Mouse (Mus musculus) lung, embryonic 16.5 days (tissue): ENCODE measurements at regions not wholly inside any gene's neighbourhood (a gene's known extent, or its start where the extent isn't known, plus 50 kb on each side); places are given as distances from the start of the nearest gene placed in this dataset.

Source experiments
- ATAC-seq: fragments of 200-750 bp; cut with Nextera tagmentation; 2 replicates; pipeline ENCODE4 v1.8.0; 2017; ENCODE audit warnings: low read depth, mild to moderate bottlenecking, moderate library complexity
- H3K27ac ChIP-seq: fragments of 300-500 bp; sonication (generic); 2 replicates; pipeline ENCODE4 v1.5.1; 2014; ENCODE audit warnings: mild to moderate bottlenecking, control low read depth, low read length
- H3K27me3 ChIP-seq: fragments of 300-500 bp; sonication (generic); 2 replicates; pipeline ENCODE4 v1.6.1; 2014; ENCODE audit warnings: low read depth, low read length, mixed read lengths; ENCODE audit not compliant: control insufficient read depth, insufficient read depth
- H3K36me3 ChIP-seq: fragments of 300-500 bp; sonication (generic); 2 replicates; pipeline ENCODE4 v1.6.1; 2014; ENCODE audit warnings: low read length; ENCODE audit not compliant: control insufficient read depth, insufficient read depth
- H3K4me1 ChIP-seq: fragments of 300-500 bp; sonication (generic); replicated peaks from 2 replicates; pipeline ENCODE4 v1.6.1; 2014; ENCODE audit warnings: low read length, mixed read lengths; ENCODE audit not compliant: control insufficient read depth, insufficient read depth
- H3K4me2 ChIP-seq: fragments of 300-500 bp; sonication (generic); 2 replicates; pipeline ENCODE4 v1.6.1; 2014; ENCODE audit warnings: low read depth, low read length, control low read depth
- H3K4me3 ChIP-seq: fragments of 300-500 bp; sonication (generic); 2 replicates; pipeline ENCODE4 v1.5.1; 2014; ENCODE audit warnings: mild to moderate bottlenecking, low read length, control low read depth
- H3K9ac ChIP-seq: fragments of 300-500 bp; sonication (generic); 2 replicates; pipeline ENCODE4 v1.6.1; 2014; ENCODE audit warnings: low read length, control low read depth
- H3K9me3 ChIP-seq: fragments of 300-500 bp; sonication (generic); 2 replicates; pipeline ENCODE4 v1.6.1; 2016; ENCODE audit warnings: low read length; ENCODE audit not compliant: control insufficient read depth
- WGBS: fragments of 180-500 bp; shearing (Covaris S2); extraction: QIAGEN DNeasy Blood & Tissue Kit; methylation state at CpG from one replicate; pipeline ENCODE4 v1.1.7; 2014; 5-methylcytosine and 5-hydroxymethylcytosine counted together

DNA sequence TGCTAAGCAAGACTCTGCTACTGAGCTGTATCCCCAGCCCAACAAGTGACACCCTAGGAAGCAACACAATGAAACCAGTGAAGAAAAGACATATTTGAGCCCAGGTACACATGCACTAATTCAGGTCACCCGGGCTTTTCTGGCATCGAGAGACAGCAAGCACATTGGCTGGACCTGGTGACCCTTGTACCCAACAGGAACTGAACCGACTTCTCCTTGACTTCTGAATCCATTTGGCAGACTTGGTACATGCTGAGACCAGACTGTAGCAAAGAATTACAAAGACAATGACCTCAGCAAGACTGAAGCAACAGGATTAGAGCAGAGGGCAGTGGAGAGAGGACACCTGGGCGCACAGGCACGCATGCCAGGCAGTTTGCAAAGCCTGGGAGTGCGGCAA, 79.1 kb downstream of the Sema4f start:
- Histone ChIP-seq H3K4me2 (no peak overlapping the region), H3K36me3 (no peaks in the 10 kb centered on the region), H3K4me1 (no peaks in the 10 kb centered on the region; the same call in 1 of the 2 replicates), H3K9ac (no peak overlapping the region), H3K27ac (no peak overlapping the region), H3K27me3 (no peaks in the 10 kb centered on the region), H3K4me3 (no peak overlapping the region), H3K9me3 (no peaks in the 10 kb centered on the region)
- WGBS, result 80% methylated on average over 6 of the region's 6 CpGs
- no peak for ATAC-seq

DNA sequence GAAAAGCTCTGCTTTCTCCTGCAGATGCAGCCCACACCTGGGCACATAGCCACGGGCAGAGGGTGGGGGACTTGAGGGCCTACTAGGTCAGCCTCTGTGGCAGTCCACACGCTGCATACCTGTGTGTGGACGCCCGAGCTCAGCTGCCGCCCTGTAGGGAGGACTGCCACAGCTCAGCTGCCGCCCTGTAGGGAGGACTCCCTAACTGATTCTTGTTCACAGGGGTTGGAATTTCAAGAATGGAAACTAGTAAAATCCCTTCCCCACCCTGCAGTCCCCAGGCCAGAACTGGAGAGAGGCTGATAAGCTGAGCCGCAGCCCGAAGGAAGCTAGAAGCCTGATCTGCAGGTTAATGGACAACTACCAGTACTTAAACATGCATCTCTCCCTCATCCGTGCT, 82.0 kb upstream of the Hk2 start:
- WGBS, result 62% methylated on average over 9 of the region's 9 CpGs
- Histone ChIP-seq H3K9ac (no peak overlapping the region), H3K9me3 (no peaks in the 10 kb centered on the region), H3K4me1 (no peaks in the 10 kb centered on the region; the same call in 1 of the 2 replicates), H3K4me3 (no peak overlapping the region), H3K36me3 (no peaks in the 10 kb centered on the region), H3K27ac (no peak overlapping the region), H3K27me3 (no peaks in the 10 kb centered on the region), H3K4me2 (no peak overlapping the region)
- ATAC-seq, result peak; percentile 66; the same call in 1 of the 2 replicates

DNA sequence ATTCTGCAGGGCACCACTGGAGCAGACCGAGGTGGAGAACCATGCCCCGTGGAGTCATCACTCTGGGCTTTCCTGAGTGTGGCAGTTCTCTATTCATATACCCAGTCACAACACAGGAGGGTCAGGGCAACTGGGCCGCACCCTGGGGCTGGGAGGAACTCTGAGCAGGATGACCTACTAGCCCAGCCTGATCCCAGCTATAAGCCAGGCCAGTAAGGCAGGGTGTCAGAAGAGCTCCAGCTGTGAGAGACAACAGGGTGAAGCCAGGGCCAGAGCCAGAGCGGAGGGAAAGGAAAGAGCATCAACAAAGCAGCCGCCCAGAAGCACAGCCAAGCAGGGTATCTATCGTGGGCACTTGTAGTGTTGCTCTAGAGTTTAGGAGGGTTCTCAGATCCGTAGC, 81.1 kb upstream of the Hk2 start:
- Histone ChIP-seq H3K4me3 (no peak overlapping the region), H3K36me3 (no peaks in the 10 kb centered on the region), H3K9ac (no peak overlapping the region), H3K9me3 (no peaks in the 10 kb centered on the region), H3K4me2 (no peak overlapping the region), H3K4me1 (no peaks in the 10 kb centered on the region; the same call in 1 of the 2 replicates), H3K27me3 (no peaks in the 10 kb centered on the region), H3K27ac (no peak overlapping the region)
- 69% methylated on average over 7 of the region's 7 CpGs for WGBS
- no peak for ATAC-seq

DNA sequence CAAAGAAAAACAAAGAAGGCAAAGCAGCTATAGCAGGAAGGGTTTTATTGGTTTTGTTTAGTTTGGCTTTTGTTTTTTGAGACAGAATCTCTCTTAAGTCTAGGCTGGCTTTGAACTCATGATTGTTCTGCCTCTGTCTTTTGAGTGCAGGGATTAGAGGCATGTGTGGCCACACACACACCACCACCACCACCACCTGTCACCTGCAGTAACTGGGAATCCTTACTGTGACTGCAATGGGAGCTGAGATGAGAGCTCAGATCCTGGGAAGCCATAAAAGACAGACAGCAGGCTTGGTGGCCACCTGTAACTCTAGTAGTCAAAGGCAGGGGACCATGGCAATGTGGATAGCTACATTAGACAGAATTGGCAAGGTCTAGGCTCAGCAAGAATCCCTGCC, 80.5 kb upstream of the Hk2 start:
- no peak for ATAC-seq
- Histone ChIP-seq H3K4me3 (no peak overlapping the region), H3K4me1 (no peaks in the 10 kb centered on the region; the same call in 1 of the 2 replicates), H3K4me2 (no peak overlapping the region), H3K9ac (no peak overlapping the region), H3K36me3 (no peaks in the 10 kb centered on the region), H3K9me3 (no peaks in the 10 kb centered on the region), H3K27ac (no peak overlapping the region), H3K27me3 (no peaks in the 10 kb centered on the region)

DNA sequence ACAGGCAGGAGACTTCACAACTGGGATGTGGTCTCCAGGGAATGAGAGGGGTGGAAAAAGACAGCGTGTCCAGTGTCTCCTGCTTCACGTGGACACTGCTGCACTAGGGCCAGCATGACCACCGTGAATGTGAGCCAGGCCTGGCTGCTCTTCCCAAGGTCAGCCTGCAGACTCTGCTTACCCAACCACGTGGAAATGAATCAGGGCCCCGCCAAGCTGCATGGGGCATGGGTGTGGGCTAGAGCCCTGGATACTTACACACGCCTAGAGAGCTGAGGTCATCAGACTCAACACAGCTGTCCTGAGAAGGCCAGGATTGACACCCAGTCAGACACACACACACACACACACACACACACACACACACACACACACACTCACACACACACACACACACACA, 80.1 kb upstream of the Hk2 start:
- no peak overlapping the region for H3K27ac ChIP-seq
- no peak overlapping the region for H3K9ac ChIP-seq
- no peaks in the 10 kb centered on the region; the same call in 1 of the 2 replicates for H3K4me1 ChIP-seq
- H3K4me2 ChIP-seq, result no peak overlapping the region
- ATAC-seq, result 0 out of 2 replicates have a peak, but pooled peaks have one; percentile 20
- no peaks in the 10 kb centered on the region for H3K36me3 ChIP-seq
- H3K9me3 ChIP-seq, result no peaks in the 10 kb centered on the region
- 46% methylated on average over 6 of the region's 6 CpGs for WGBS
- no peak overlapping the region for H3K4me3 ChIP-seq
- no peaks in the 10 kb centered on the region for H3K27me3 ChIP-seq

DNA sequence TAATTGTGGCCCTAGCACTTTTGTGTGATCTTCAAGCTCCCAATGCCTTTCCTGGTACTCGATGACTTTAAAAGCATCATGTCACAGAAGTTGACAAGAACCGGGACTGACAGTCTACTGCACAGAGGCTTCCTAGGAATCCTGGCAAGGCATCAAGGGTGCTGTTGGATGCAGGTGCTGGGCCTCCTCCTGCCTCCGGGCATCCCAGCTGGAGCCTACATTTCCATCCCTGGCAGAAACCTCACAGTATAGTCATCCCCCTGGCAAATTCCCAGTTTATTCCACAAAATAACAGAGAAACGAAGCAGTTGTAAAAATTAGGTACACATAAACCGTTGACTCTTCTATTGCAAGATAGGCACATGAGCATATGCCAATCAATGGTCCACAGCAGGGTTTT, 78.8 kb upstream of the Hk2 start:
- Histone ChIP-seq H3K27me3 (no peaks in the 10 kb centered on the region), H3K9ac (no peak overlapping the region), H3K4me3 (no peak overlapping the region), H3K4me2 (no peak overlapping the region), H3K4me1 (no peaks in the 10 kb centered on the region; the same call in 1 of the 2 replicates), H3K9me3 (no peaks in the 10 kb centered on the region), H3K36me3 (no peaks in the 10 kb centered on the region), H3K27ac (no peak overlapping the region)
- no peak for ATAC-seq
- WGBS, result 72% methylated on average over 5 of the region's 5 CpGs

DNA sequence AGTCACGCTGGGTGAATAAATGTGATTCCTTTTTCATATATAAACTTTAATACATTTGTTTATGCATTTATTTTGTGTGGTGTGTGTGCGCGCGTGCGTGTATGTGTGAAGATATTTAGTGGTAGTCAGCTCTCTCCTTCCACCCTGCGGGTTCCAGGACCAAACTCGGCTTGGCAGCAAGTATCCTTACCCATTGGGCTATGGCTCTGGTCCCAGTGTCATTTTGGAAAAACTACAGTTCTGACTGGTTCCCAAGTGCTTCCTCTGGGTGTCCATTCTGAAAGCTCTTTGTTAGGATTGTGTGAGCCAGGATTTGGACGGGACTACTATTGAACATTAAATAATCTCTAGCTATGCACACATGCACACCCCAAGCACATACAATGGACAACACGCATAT, 76.3 kb upstream of the Hk2 start:
- Histone ChIP-seq H3K4me3 (no peak overlapping the region), H3K36me3 (no peaks in the 10 kb centered on the region), H3K9me3 (no peaks in the 10 kb centered on the region), H3K27ac (no peak overlapping the region), H3K4me1 (no peaks in the 10 kb centered on the region), H3K4me2 (no peak overlapping the region), H3K27me3 (no peaks in the 10 kb centered on the region), H3K9ac (no peak overlapping the region)
- 88% methylated on average over 9 of the region's 9 CpGs for WGBS
- ATAC-seq, result no peak

DNA sequence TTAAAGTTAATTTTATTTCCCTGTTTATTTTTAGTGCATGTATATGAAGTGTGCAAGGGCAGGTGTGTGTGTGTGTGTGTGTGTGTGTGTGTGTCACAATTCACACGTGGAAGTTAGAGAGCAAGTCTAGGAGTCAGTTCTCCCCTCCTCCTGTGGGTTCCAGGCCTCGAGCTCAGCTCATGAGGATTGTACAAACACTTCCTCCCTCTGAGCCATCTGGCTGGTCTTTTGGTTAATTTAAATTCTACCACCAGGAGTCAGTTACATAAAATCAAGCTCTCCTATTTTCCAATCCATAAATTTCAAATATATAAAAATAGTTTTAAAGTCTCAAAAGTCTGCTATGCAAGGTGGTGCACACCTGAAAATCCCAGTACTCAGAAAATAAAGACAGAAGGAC, 73.3 kb upstream of the Hk2 start:
- H3K9me3 ChIP-seq, result no peaks in the 10 kb centered on the region
- no peak overlapping the region for H3K27ac ChIP-seq
- no peaks in the 10 kb centered on the region for H3K36me3 ChIP-seq
- WGBS, result 54% methylated on average over 2 of the region's 2 CpGs
- H3K27me3 ChIP-seq, result no peaks in the 10 kb centered on the region
- H3K9ac ChIP-seq, result no peak overlapping the region
- no peak overlapping the region for H3K4me3 ChIP-seq
- no peaks in the 10 kb centered on the region for H3K4me1 ChIP-seq
- no peak for ATAC-seq
- no peak overlapping the region for H3K4me2 ChIP-seq

DNA sequence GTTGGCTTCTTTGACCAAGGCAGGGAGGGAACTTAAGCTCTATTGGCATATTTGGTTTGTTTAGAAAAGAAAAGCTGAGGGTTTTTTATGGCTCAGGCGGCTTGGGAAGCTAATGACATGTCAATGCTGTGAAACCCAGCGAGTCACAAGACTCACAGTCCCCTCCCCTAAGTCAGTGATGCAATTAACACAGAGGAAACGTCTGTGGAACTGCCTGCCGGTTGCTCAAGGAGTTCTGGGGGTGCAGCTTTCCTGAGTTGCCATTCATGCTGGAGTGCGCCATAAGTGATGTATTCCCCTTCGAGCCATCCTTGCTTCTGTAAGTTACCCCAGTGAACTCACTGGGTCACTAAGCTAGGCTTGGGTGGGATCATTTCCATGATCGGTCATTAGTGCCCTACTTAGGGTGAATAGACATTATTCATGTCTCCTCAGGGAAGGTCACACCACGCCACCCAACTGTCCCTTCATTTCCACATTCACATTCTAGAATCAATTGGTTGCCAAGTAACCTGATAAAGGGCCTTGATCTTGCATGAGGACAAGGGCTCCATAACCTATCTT, 72.4 kb upstream of the Hk2 start:
- WGBS, result 67% methylated on average over 8 of the region's 8 CpGs

DNA sequence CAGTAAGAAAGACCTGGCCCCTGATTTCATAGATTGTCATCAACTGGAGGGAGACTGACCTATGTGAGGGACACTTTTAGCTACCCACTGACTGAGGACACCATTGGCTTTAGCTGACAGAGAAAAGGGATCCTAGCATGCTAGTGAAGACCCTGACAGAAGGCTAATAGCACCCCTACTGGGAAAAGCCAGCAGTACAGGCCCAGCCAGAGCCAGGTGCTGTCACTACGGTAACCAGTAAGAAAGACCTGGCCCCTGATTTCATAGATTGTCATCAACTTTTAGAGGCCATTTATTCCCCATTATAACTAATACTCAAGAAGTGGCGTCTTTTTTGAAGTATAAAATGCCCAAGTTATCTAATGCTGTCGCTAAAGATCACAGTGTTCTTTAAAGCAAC, 70.2 kb upstream of the Hk2 start:
- H3K9me3 ChIP-seq, result no peaks in the 10 kb centered on the region
- no peak for ATAC-seq
- WGBS, result 46% methylated on average over 3 of the region's 3 CpGs
- H3K4me3 ChIP-seq, result no peak overlapping the region
- H3K9ac ChIP-seq, result no peak overlapping the region
- H3K4me2 ChIP-seq, result no peak overlapping the region
- H3K36me3 ChIP-seq, result no peaks in the 10 kb centered on the region
- no peaks in the 10 kb centered on the region for H3K27me3 ChIP-seq
- H3K27ac ChIP-seq, result no peak overlapping the region
- H3K4me1 ChIP-seq, result no peaks in the 10 kb centered on the region

More for the DNA sequence above, 72.4 kb upstream of the Hk2 start:
- Histone ChIP-seq H3K27me3 (no peaks in the 10 kb centered on the region), H3K9me3 (no peaks in the 10 kb centered on the region), H3K4me3 (no peak overlapping the region), H3K36me3 (no peaks in the 10 kb centered on the region), H3K4me2 (no peak overlapping the region), H3K9ac (no peak overlapping the region), H3K4me1 (no peaks in the 10 kb centered on the region), H3K27ac (no peak overlapping the region)
- ATAC-seq, result no peak
